Mouse (Mus musculus): ENCODE measurements around the gene Dusp16. TPM values are rescaled to one million over a fixed set of nuclear protein-coding genes. Genes with fewer than 3 reads are reported as not detected.
"Not testable (repeated sequence)": the region's sequence is repeated elsewhere in the genome, so short reads cannot be mapped to it uniquely, and the experiment has no call there.

Dusp16 gene
- polyA plus RNA-seq, 1 experiment from 2014 or later, result 21.1 TPM

DNA sequence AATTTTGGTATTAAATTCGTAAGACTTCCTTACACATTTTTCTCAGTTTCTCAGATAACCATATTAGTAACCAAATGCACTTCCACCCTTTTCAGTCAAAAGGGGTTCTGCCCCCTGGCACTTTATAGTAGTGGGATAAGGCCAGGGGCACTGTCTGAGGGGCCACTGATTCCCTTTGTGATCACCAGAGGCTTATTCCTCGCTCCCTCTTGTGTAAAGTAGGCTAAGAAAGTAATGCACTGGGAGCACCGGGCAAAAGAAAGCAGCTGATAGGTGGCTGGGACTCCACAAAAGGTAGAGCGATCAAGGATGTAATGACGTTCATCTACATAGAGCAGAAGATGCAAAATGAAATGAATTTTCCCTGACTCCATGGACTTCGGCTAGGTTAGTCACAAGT is 106.9 kb downstream of the Dusp16 start:
- no peak for ATAC-seq (ENCODE audit: low read depth)
- 87% methylated on average over 6 of the region's 6 CpGs for WGBS

DNA sequence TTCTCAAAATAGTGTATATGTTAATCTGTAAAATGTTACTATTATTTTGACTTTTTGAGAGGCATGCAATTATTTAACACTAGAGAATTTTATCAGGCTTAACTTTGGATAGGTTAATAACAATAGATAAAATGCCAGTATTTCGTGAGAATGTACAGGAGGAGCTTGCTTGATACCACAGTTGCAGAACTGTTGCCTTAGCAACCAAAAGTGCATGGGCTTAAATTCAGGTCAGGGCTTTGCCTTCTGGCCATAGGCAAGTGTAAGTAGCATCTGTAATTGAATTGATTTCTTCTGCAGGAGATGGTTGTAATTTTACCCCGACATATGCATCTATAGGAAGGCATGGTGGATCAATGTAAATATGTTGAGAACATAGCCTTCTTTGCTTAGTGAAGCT is 107.4 kb downstream of the Dusp16 start:
- H3K36me3 ChIP-seq (ENCODE audit: control insufficient read depth, insufficient read depth, low read length), result no peaks in the 10 kb centered on the region
- H3K4me1 ChIP-seq (ENCODE audit: control insufficient read depth, insufficient read depth, low read length), result no peaks in the 10 kb centered on the region
- no peaks in the 10 kb centered on the region for H3K27me3 ChIP-seq (replicated peaks; ENCODE audit: control insufficient read depth, insufficient read depth, low read length)
- no peaks in the 10 kb centered on the region for H3K9me3 ChIP-seq (ENCODE audit: control insufficient read depth, low read length)
- H3K4me3 ChIP-seq (ENCODE audit: low read depth, low read length), result no peak overlapping the region
- H3K9ac ChIP-seq (ENCODE audit: low read depth, low read length), result no peak overlapping the region
- WGBS, result 53% methylated on average over 2 of the region's 2 CpGs
- H3K27ac ChIP-seq (replicated peaks; ENCODE audit: low read depth, low read length), result no peak overlapping the region
- no peak overlapping the region for H3K4me2 ChIP-seq (ENCODE audit: low read depth, low read length)
- ATAC-seq (ENCODE audit: low read depth), result no peak
- no peak for DNase-seq (ENCODE audit: low spot score)

More for the DNA sequence above, 106.9 kb downstream of the Dusp16 start:
- no peak overlapping the region for H3K4me3 ChIP-seq (ENCODE audit: low read depth, low read length)
- H3K9me3 ChIP-seq (ENCODE audit: control insufficient read depth, low read length), result no peaks in the 10 kb centered on the region
- no peak overlapping the region for H3K9ac ChIP-seq (ENCODE audit: low read depth, low read length)
- H3K4me1 ChIP-seq (ENCODE audit: control insufficient read depth, insufficient read depth, low read length), result no peaks in the 10 kb centered on the region
- DNase-seq (ENCODE audit: low spot score), result no peak
- H3K36me3 ChIP-seq (ENCODE audit: control insufficient read depth, insufficient read depth, low read length), result no peaks in the 10 kb centered on the region
- H3K27me3 ChIP-seq (replicated peaks; ENCODE audit: control insufficient read depth, insufficient read depth, low read length), result no peaks in the 10 kb centered on the region
- H3K27ac ChIP-seq (replicated peaks; ENCODE audit: low read depth, low read length), result no peak overlapping the region
- no peak overlapping the region for H3K4me2 ChIP-seq (ENCODE audit: low read depth, low read length)

DNA sequence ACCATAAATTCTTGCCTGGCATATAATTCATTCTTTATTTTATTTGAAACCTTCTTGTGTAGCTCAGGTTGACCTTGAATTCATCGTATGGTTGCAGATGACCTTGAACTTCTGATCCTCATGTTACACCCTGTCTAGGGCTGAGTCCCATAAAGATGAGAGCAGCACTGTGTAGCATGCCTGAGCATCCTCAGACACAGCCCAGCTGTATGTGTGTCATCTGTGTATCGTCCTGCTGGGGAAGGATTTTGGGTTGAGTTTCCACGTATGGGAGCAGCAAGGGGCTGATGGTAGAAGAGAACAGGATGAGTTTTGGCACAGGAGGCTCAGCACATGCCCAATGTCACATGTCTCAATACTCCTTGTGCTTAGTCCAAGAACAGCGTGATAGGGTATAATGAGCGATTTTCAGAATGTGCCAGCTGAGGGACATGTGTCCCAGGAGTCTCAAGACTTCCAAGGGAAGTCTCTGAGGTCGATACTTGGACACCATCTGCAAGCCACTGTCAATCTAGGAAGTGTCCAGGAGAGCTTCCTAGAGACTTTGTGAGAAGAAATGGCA is 108.0 kb downstream of the Dusp16 start:
- Histone ChIP-seq H3K4me1 (ENCODE audit: control insufficient read depth, insufficient read depth, low read length) (no peaks in the 10 kb centered on the region), H3K4me2 (ENCODE audit: low read depth, low read length) (no peak overlapping the region), H3K9me3 (ENCODE audit: control insufficient read depth, low read length) (no peaks in the 10 kb centered on the region), H3K4me3 (ENCODE audit: low read depth, low read length) (no peak overlapping the region), H3K27ac (replicated peaks; ENCODE audit: low read depth, low read length) (no peak overlapping the region), H3K9ac (ENCODE audit: low read depth, low read length) (no peak overlapping the region), H3K36me3 (ENCODE audit: control insufficient read depth, insufficient read depth, low read length) (no peaks in the 10 kb centered on the region), H3K27me3 (replicated peaks; ENCODE audit: control insufficient read depth, insufficient read depth, low read length) (no peaks in the 10 kb centered on the region)
- ATAC-seq (ENCODE audit: low read depth) (no peak), DNase-seq (ENCODE audit: low spot score) (no peak)
- WGBS, result 77% methylated on average over 6 of the region's 6 CpGs

DNA sequence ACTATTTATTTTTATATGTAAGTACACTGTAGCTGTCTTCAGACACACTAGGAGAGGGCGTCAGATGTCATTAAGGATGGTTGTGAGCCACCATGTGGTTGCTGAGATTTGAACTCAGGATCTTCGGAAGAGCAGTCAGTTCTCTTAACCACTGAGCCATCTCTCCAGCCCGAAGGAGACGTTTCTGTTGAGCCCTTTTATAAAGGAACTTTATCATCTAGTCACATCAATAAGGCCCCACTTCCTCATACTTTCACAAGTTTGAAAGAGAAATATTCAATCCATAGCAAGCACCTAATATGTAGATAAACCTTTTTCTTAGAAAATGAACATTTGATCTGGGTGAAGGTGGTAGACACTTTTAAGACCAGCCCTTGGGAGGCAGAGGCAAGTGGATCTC is 113.1 kb downstream of the Dusp16 start:
- not testable (repeated sequence) for H3K9ac ChIP-seq (ENCODE audit: low read depth, low read length); H3K27me3 ChIP-seq (replicated peaks; ENCODE audit: control insufficient read depth, insufficient read depth, low read length); H3K4me1 ChIP-seq (ENCODE audit: control insufficient read depth, insufficient read depth, low read length); H3K4me2 ChIP-seq (ENCODE audit: low read depth, low read length); DNase-seq (ENCODE audit: low spot score); ATAC-seq (ENCODE audit: low read depth); H3K4me3 ChIP-seq (ENCODE audit: low read depth, low read length); H3K36me3 ChIP-seq (ENCODE audit: control insufficient read depth, insufficient read depth, low read length); H3K27ac ChIP-seq (replicated peaks; ENCODE audit: low read depth, low read length); H3K9me3 ChIP-seq (ENCODE audit: control insufficient read depth, low read length)
- WGBS, result 82% methylated on average over 4 of the region's 4 CpGs

DNA sequence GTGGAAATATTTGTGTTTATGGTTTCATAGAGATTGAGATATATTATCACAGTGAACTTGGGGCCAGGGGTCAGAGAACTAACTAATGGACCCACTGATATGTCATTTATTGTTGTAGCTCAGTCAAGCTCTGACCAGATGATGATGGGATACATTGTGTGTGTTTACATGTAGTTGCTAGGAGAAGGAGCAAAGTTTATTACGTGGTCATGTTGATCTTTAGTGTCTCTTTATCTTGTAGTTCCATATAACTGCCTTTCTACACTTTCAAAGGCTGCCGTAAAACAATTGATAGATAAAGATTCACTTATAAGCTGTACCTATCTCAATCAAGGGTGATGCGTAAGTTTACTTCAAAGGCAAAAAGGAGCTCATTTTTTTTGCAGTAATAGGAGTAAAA is 114.4 kb downstream of the Dusp16 start:
- DNase-seq (ENCODE audit: low spot score) (no peak), ATAC-seq (ENCODE audit: low read depth) (no peak)
- no peaks in the 10 kb centered on the region for H3K4me1 ChIP-seq (ENCODE audit: control insufficient read depth, insufficient read depth, low read length)
- 81% methylated on average over 3 of the region's 3 CpGs for WGBS
- no peaks in the 10 kb centered on the region for H3K36me3 ChIP-seq (ENCODE audit: control insufficient read depth, insufficient read depth, low read length)
- H3K27ac ChIP-seq (replicated peaks; ENCODE audit: low read depth, low read length), result no peak overlapping the region
- H3K9me3 ChIP-seq (ENCODE audit: control insufficient read depth, low read length), result no peaks in the 10 kb centered on the region
- H3K9ac ChIP-seq (ENCODE audit: low read depth, low read length), result no peak overlapping the region
- no peak overlapping the region for H3K4me3 ChIP-seq (ENCODE audit: low read depth, low read length)
- no peak overlapping the region for H3K4me2 ChIP-seq (ENCODE audit: low read depth, low read length)
- H3K27me3 ChIP-seq (replicated peaks; ENCODE audit: control insufficient read depth, insufficient read depth, low read length), result no peaks in the 10 kb centered on the region

DNA sequence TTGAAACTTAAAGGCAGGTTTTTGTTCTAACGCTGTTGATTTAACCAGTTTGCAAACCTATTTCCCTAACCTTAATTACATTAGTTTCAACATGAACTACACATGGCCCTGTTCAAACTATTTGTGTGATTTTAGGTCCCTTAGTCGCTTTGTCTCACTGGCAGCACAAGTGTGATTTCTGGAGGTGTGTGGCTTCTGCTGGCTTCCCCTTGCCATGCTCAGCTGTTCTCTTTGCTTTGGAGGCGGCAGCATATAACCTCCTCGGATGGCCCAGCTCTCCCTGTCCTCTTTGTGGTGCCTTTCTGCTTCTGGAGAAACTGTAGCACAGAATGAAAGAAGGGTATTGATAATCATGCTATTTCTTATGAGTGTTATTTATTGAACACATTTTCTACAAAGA is 114.9 kb downstream of the Dusp16 start:
- Histone ChIP-seq H3K27ac (replicated peaks; ENCODE audit: low read depth, low read length) (no peak overlapping the region), H3K36me3 (ENCODE audit: control insufficient read depth, insufficient read depth, low read length) (no peaks in the 10 kb centered on the region), H3K27me3 (replicated peaks; ENCODE audit: control insufficient read depth, insufficient read depth, low read length) (no peaks in the 10 kb centered on the region), H3K4me3 (ENCODE audit: low read depth, low read length) (no peak overlapping the region), H3K4me2 (ENCODE audit: low read depth, low read length) (no peak overlapping the region), H3K9me3 (ENCODE audit: control insufficient read depth, low read length) (no peaks in the 10 kb centered on the region), H3K4me1 (ENCODE audit: control insufficient read depth, insufficient read depth, low read length) (no peaks in the 10 kb centered on the region), H3K9ac (ENCODE audit: low read depth, low read length) (no peak overlapping the region)
- DNase-seq (ENCODE audit: low spot score) (no peak), ATAC-seq (ENCODE audit: low read depth) (no peak)
- 84% methylated on average over 4 of the region's 4 CpGs for WGBS

DNA sequence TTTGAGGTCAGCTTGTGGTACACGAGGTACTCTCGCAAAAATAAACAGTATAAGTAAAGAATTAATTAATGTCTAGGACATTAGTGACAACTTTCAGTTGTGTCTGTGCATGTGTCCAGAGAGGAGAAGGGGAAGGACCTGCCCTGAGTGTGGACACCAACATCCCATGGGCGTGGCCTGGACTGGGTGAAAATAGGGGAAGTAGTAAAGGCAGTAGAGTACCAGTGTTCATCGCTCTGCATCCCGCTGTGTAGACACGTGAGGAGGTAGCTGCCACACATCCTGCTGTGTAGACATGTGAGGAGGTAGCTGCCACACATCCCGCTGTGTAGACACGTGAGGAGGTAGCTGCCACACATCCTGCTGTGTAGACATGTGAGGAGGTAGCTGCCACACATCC is 118.7 kb downstream of the Dusp16 start:
- H3K9ac ChIP-seq (ENCODE audit: low read depth, low read length); H3K4me3 ChIP-seq (ENCODE audit: low read depth, low read length); H3K4me2 ChIP-seq (ENCODE audit: low read depth, low read length); H3K27ac ChIP-seq (replicated peaks; ENCODE audit: low read depth, low read length); H3K9me3 ChIP-seq (ENCODE audit: control insufficient read depth, low read length); H3K4me1 ChIP-seq (ENCODE audit: control insufficient read depth, insufficient read depth, low read length); DNase-seq (ENCODE audit: low spot score); H3K27me3 ChIP-seq (replicated peaks; ENCODE audit: control insufficient read depth, insufficient read depth, low read length); ATAC-seq (ENCODE audit: low read depth); H3K36me3 ChIP-seq (ENCODE audit: control insufficient read depth, insufficient read depth, low read length): not testable (repeated sequence)
- 86% methylated on average over 6 of the region's 8 CpGs for WGBS

DNA sequence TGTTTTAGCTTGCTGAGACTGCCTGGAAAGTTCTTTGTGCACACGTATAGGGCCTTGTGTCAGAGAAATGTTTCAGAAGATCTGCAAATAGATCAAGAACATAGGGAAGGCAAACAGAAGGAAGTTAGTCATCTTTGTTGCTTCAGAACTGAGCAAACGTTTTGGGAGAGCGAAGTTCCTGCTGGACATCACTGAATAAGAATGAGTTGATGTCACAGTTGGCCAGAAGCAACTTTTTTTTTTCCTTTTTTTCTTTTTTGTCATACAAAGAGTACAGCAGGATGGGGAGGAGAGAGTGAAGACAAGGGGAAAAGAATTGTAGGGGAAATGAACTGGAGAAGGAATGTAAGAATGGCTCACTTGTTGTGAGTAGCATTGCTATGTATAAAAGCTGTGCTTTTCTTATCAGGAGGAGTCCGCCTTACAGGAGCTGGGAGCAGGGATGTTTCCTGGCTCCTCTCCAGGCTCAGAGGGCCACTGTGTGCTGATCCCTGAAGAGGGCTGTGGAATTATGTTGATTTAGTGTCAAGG is 121.5 kb downstream of the Dusp16 start:
- ATAC-seq (ENCODE audit: low read depth) (no peak), DNase-seq (ENCODE audit: low spot score) (peak; percentile 31)
- no peak overlapping the region for H3K27ac ChIP-seq (replicated peaks; ENCODE audit: low read depth, low read length)
- peaks cover 5% of the 10 kb centered on the region; the same call in 1 of the 2 replicates for H3K4me1 ChIP-seq (ENCODE audit: control insufficient read depth, insufficient read depth, low read length)
- no peaks in the 10 kb centered on the region for H3K9me3 ChIP-seq (ENCODE audit: control insufficient read depth, low read length)
- H3K4me2 ChIP-seq (ENCODE audit: low read depth, low read length), result no peak overlapping the region
- no peak overlapping the region for H3K9ac ChIP-seq (ENCODE audit: low read depth, low read length)
- no peak overlapping the region for H3K4me3 ChIP-seq (ENCODE audit: low read depth, low read length)
- H3K36me3 ChIP-seq (ENCODE audit: control insufficient read depth, insufficient read depth, low read length), result no peaks in the 10 kb centered on the region
- 52% methylated on average over 4 of the region's 4 CpGs for WGBS
- no peaks in the 10 kb centered on the region for H3K27me3 ChIP-seq (replicated peaks; ENCODE audit: control insufficient read depth, insufficient read depth, low read length)

DNA sequence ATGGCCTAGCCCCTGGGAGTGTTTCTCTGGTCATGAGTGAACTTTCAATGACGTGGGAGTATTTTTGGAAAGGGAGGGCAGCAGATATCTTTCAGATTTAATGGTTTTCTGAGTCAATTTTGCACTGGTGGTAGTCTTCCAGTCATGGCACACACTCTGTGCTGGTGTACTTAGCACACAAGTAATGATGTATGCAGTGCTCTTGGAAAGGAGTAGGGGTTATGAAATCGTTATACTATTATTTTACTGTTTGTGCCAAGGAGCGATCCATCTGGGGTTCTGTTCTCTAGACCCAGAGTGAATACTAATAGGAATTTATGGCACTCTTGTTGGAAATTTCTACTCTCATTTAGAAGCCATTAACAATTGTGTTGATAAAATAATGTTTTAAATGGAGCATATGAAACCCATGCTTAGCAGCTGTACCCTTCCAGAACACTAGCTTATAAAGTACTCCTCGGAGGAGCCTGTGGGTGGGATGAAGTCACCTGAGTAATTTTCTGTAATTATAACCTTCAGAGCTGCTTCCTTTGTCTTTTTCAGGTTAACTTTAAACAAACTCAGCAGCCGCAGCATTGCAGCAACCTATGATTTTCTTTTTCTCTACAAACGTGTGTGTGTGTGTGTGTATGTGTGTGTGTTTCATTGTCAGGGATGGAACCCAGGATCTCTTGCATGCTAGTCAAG is 123.1 kb downstream of the Dusp16 start:
- H3K36me3 ChIP-seq (ENCODE audit: control insufficient read depth, insufficient read depth, low read length), result no peaks in the 10 kb centered on the region
- H3K27me3 ChIP-seq (replicated peaks; ENCODE audit: control insufficient read depth, insufficient read depth, low read length), result no peaks in the 10 kb centered on the region
- no peak overlapping the region for H3K27ac ChIP-seq (replicated peaks; ENCODE audit: low read depth, low read length)
- no peak for DNase-seq (ENCODE audit: low spot score)
- no peak for ATAC-seq (ENCODE audit: low read depth)
- H3K9ac ChIP-seq (ENCODE audit: low read depth, low read length), result no peak overlapping the region
- no peaks in the 10 kb centered on the region for H3K9me3 ChIP-seq (ENCODE audit: control insufficient read depth, low read length)
- H3K4me1 ChIP-seq (ENCODE audit: control insufficient read depth, insufficient read depth, low read length), result peaks cover 5% of the 10 kb centered on the region; the same call in 1 of the 2 replicates
- no peak overlapping the region for H3K4me2 ChIP-seq (ENCODE audit: low read depth, low read length)
- WGBS, result 70% methylated on average over 6 of the region's 6 CpGs
- H3K4me3 ChIP-seq (ENCODE audit: low read depth, low read length), result no peak overlapping the region
